Mouse (Mus musculus) neural tube, embryonic 14.5 days (tissue): Measurements from ENCODE around the gene Tmem184c. TPM values are rescaled to one million over a fixed set of nuclear protein-coding genes. Genes with fewer than 3 reads are reported as not detected.

Source experiments
- ATAC-seq: fragments of 200-750 bp; cut with Nextera tagmentation; 2 replicates; pipeline ENCODE4 v1.8.0; 2017; ENCODE audit warnings: low read depth, mild to moderate bottlenecking, moderate TSS enrichment, moderate library complexity
- H3K27ac ChIP-seq: fragments of 300-500 bp; sonication (generic); 2 replicates; pipeline ENCODE4 v1.5.1; 2014; ENCODE audit warnings: low read depth, mild to moderate bottlenecking, control low read depth, low read length, moderate library complexity, mixed read lengths
- H3K27me3 ChIP-seq: fragments of 300-500 bp; sonication (generic); 2 replicates; pipeline ENCODE4 v1.6.1; 2014; ENCODE audit warnings: low read length; ENCODE audit not compliant: control insufficient read depth, insufficient read depth
- H3K36me3 ChIP-seq: fragments of 300-500 bp; sonication (generic); 2 replicates; pipeline ENCODE4 v1.6.1; 2014; ENCODE audit warnings: low read length, mixed read lengths; ENCODE audit not compliant: control insufficient read depth, insufficient read depth
- H3K4me1 ChIP-seq: fragments of 300-500 bp; sonication (generic); 2 replicates; pipeline ENCODE4 v1.6.1; 2014; ENCODE audit warnings: low read length; ENCODE audit not compliant: control insufficient read depth, insufficient read depth
- H3K4me2 ChIP-seq: fragments of 300-500 bp; sonication (generic); 2 replicates; pipeline ENCODE4 v1.6.1; 2014; ENCODE audit warnings: mild to moderate bottlenecking, low read depth, low read length, control low read depth
- H3K4me3 ChIP-seq: fragments of 300-500 bp; sonication (generic); 2 replicates; pipeline ENCODE4 v1.5.1; 2014; ENCODE audit warnings: low read depth, low read length, control low read depth, mixed read lengths
- H3K9ac ChIP-seq: fragments of 300-500 bp; sonication (generic); replicated peaks from 2 replicates; pipeline ENCODE4 v1.6.1; 2014; ENCODE audit warnings: low read depth, mild to moderate bottlenecking, control low read depth, low read length, mixed read lengths
- H3K9me3 ChIP-seq: fragments of 300-500 bp; sonication (generic); 2 replicates; pipeline ENCODE4 v1.6.1; 2016; ENCODE audit warnings: low read length; ENCODE audit not compliant: control insufficient read depth
- WGBS: fragments of 180-500 bp; shearing (Covaris S2); extraction: QIAGEN DNeasy Blood & Tissue Kit; methylation state at CpG from one replicate; pipeline ENCODE4 v1.1.7; 2014; 5-methylcytosine and 5-hydroxymethylcytosine counted together
- polyA plus RNA-seq: library from polyadenylated mRNA; unstranded; fragments of >200 nt; fragmentation: Nextera tagmentation; extraction: Ambion mirVana; gene quantifications from 2 replicates; pipeline ENCODE4 v1.2.1, GENCODE M21; 2014

Tmem184c gene
- polyA plus RNA-seq, 1 experiment from 2014 or later = 81.1 TPM

DNA sequence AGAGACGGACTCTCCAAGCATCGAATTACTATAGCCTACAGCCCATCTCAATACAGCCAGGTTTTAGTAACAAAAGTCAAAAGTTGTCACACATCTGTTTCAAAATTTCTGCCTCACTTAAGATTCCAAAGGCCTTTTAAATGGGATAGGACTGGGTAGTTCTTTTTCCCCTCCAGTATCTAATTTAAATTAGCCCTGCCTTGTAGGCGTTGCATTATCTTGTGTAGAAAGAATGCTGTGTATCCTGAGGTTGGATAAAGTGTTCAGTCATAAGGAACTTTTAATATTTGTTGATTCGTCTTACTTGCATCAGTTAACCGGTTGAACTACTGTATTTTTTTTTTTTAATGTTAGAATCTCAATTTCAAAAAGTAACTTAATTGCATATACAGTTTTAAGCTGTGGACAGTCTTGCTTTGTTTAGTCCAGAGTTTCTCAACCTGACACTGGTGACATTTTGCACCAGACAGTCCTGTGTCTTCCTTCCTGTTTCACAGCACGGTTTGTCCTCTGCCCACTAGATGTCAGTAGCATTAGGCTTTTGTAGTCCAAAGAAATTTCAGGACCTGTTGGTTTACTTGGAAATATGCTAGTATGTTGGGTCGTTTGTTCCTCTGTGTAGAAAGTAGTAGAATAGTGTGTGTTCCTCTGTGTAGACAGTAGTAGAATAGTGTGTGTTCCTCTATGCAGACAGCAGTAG lies 60.5 kb downstream of the Tmem184c start:
- 28% methylated on average over 7 of the region's 7 CpGs for WGBS
- Histone ChIP-seq H3K27me3 (no peaks in the 10 kb centered on the region), H3K9me3 (no peaks in the 10 kb centered on the region), H3K9ac (peak overlapping the region; percentile 94), H3K27ac (no peak overlapping the region), H3K4me1 (peaks cover 3% of the 10 kb centered on the region; the same call in 1 of the 2 replicates), H3K4me3 (peak overlapping the region; percentile 95), H3K36me3 (peaks cover 14% of the 10 kb centered on the region), H3K4me2 (peak overlapping the region; percentile 58)
- no peak for ATAC-seq

- H3K9me3 ChIP-seq = no peaks in the 10 kb centered on the region
- H3K4me2 ChIP-seq = peak within 1 kb of the TSS; percentile 58
- no peaks in the 10 kb centered on the region for H3K27me3 ChIP-seq
- peak within 1 kb of the TSS; percentile 91 for H3K27ac ChIP-seq
- 2% methylated on average over 42 of the region's 42 CpGs for WGBS
- ATAC-seq = peak; percentile 94
- H3K4me1 ChIP-seq = peaks cover 3% of the 10 kb centered on the region; the same call in 1 of the 2 replicates
- H3K9ac ChIP-seq = peak within 1 kb of the TSS; percentile 94
- peaks cover 14% of the 10 kb centered on the region for H3K36me3 ChIP-seq
- peak within 1 kb of the TSS; percentile 95 for H3K4me3 ChIP-seq
Measured at GRCm38 (mm10) chr8:77549121-77549706, 61.3 kb downstream of the Tmem184c start, which contains the start of gene Prmt9. Gene Prmt9, plus strand, starts transcription at chr8:77549397.

Other genes starting within 250 kb of the Tmem184c start
- gene Arhgap10, start 92.7 kb downstream of the Tmem184c start, polyA plus RNA-seq = 3.8 and 6.0 TPM in 2 replicates
- gene Prmt9, start 61.3 kb downstream of the Tmem184c start, polyA plus RNA-seq = 32.6 and 32.9 TPM in 2 replicates
- 7.0 and 10.7 TPM in 2 replicates for gene Ednra, start 113.8 kb upstream of the Tmem184c start, polyA plus RNA-seq